Mouse (Mus musculus) liver, adult 2 months (tissue): ENCODE data around the gene Zfp607a. TPM values are rescaled to one million over a fixed set of nuclear protein-coding genes. Genes with fewer than 3 reads are reported as not detected.
A peak's percentile ranks its signal among the peaks of the same experiment; 100 is the strongest.

Experiments
- DNase-seq: peaks from one replicate; pipeline ENCODE4 v3.0.0-alpha.2; 2011; ENCODE audit warnings: low read depth, low spot score; ENCODE audit errors: extremely low read depth
- H3K27ac ChIP-seq: fragments of 200-500 bp; replicated peaks from 2 replicates; pipeline ENCODE4 v1.5.1; 2012; ENCODE audit warnings: low read depth, mild to moderate bottlenecking, control low read depth, inconsistent platforms, low read length; ENCODE audit not compliant: insufficient read depth
- H3K27me3 ChIP-seq: fragments of 200-500 bp; 2 replicates; pipeline ENCODE4 v1.6.1; 2012; ENCODE audit warnings: mild to moderate bottlenecking, moderate library complexity, low read length, inconsistent platforms; ENCODE audit not compliant: control insufficient read depth, insufficient read depth
- H3K36me3 ChIP-seq: fragments of 200-500 bp; 2 replicates; pipeline ENCODE4 v1.6.1; 2012; ENCODE audit warnings: low read length, inconsistent platforms; ENCODE audit not compliant: control insufficient read depth, insufficient read depth
- H3K4me1 ChIP-seq: fragments of 200-500 bp; 2 replicates; pipeline ENCODE4 v1.6.1; 2011; ENCODE audit warnings: low read length; ENCODE audit not compliant: control insufficient read depth, insufficient read depth
- H3K4me3 ChIP-seq: fragments of 200-500 bp; 2 replicates; pipeline ENCODE4 v1.5.1; 2011; ENCODE audit warnings: low read depth, mild to moderate bottlenecking, control low read depth, low read length, moderate library complexity; ENCODE audit not compliant: insufficient read depth
- H3K79me2 ChIP-seq: fragments of 200-500 bp; 2 replicates; pipeline ENCODE4 v1.6.1; 2012; ENCODE audit warnings: inconsistent platforms, mild to moderate bottlenecking, low read length, moderate library complexity; ENCODE audit not compliant: control insufficient read depth, insufficient read depth
- H3K9ac ChIP-seq: fragments of 200-500 bp; 2 replicates; pipeline ENCODE4 v1.6.1; 2012; ENCODE audit warnings: low read depth, mild to moderate bottlenecking, control low read depth, inconsistent platforms, low read length
- CTCF ChIP-seq: fragments of 200-500 bp; IDR thresholded peaks from 2 replicates; pipeline ENCODE4 v1.5.1; 2011; ENCODE audit warnings: low read depth, low read length, control low read depth
- POLR2A ChIP-seq: fragments of 200-500 bp; IDR thresholded peaks from 2 replicates; pipeline ENCODE4 v1.6.1; 2011; ENCODE audit warnings: low read length, control low read depth; ENCODE audit not compliant: insufficient read depth; ENCODE audit errors: extremely low read depth
- WGBS: fragments of 180-500 bp; shearing (Covaris S2); methylation state at CpG from one replicate; pipeline ENCODE4 v1.1.7; 2018; 5-methylcytosine and 5-hydroxymethylcytosine counted together
- polyA plus RNA-seq: library from polyadenylated mRNA; depleted of rRNA; stranded (reverse); fragments of >200 nt; gene quantifications from 2 replicates; pipeline ENCODE4 v1.2.3, GENCODE M21; 2012; rRNA removed
- total RNA-seq: library from RNA; depleted of rRNA; stranded (reverse); fragments of >200 nt; gene quantifications from 2 replicates; pipeline ENCODE4 v1.2.3, GENCODE M21; 2014; rRNA removed

Gene Zfp607a
- total RNA-seq (1.9 and 2.6 TPM in 2 replicates), polyA plus RNA-seq (0.30 and 0.33 TPM in 2 replicates)

DNA sequence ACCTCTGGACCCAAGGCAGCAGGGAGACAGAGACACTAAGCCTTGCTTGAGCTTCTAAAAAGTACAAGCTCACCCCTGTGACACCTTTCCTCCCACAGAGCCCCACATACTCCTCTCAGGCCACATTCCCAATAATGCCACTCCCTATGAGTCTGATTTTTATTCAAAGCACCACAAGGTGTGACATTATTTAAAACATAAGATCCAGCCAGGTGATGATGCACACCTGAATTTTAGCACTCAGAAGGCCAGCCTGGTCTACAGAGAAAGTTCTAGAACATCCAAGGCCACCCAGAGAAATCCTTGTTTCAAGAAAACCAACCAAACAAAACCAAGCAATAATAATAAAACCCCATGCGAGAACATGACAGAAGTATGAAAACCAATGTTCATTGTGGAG is at the start of gene Zfp607a:
Zfp607a (plus strand) TSS at position 301 of the 400 bp plus-strand sequence.
- Histone ChIP-seq H3K79me2 (no peaks in the 10 kb centered on the region), H3K27me3 (no peaks in the 10 kb centered on the region), H3K27ac (no peak within 1 kb of the TSS), H3K9ac (no peak within 1 kb of the TSS), H3K4me1 (peaks cover 2% of the 10 kb centered on the region), H3K36me3 (peaks cover 11% of the 10 kb centered on the region), H3K4me3 (no peak within 1 kb of the TSS)
- no peak for TF ChIP-seq CTCF
- TF ChIP-seq POLR2A = no peak
- 97% methylated on average over 1 of the region's 1 CpGs for WGBS
- no peak for DNase-seq

GRCm38 (mm10) chr7:27818526-27819110 is 38.7 kb upstream of the Zfp607a start:
- no peak for TF ChIP-seq CTCF
- TF ChIP-seq POLR2A = no peak
- H3K4me1 ChIP-seq = no peaks in the 10 kb centered on the region
- H3K9ac ChIP-seq = no peak overlapping the region
- 96% methylated on average over 7 of the region's 7 CpGs for WGBS
- H3K27ac ChIP-seq = no peak overlapping the region
- no peaks in the 10 kb centered on the region for H3K27me3 ChIP-seq
- H3K4me3 ChIP-seq = no peak overlapping the region
- peaks cover 13% of the 10 kb centered on the region for H3K36me3 ChIP-seq
- no peaks in the 10 kb centered on the region for H3K79me2 ChIP-seq
- DNase-seq = no peak

DNA sequence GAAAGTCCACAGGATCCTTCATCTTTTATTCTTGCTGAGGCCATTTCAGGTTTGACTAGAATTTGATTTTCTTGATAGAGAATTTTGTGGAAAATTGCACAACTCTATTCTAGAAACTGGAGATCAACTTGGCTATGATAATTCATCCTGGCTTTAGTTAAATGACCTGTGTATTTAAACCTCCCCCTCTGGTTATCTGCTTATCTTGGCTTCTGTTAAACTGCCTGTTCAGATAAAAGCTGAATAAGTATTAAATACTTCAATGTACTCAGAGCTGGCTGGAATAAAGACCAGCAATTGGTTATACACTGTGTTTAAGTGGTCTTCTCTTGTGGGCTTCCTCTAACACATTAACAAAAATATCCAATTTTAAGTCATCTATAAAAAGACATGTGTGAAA is 34.7 kb upstream of the Zfp607a start:
- DNase-seq = peak; percentile 24
- no peaks in the 10 kb centered on the region for H3K79me2 ChIP-seq
- TF ChIP-seq POLR2A = no peak
- TF ChIP-seq CTCF = no peak
- H3K27ac ChIP-seq = no peak overlapping the region
- no peaks in the 10 kb centered on the region for H3K4me1 ChIP-seq
- H3K9ac ChIP-seq = no peak overlapping the region
- H3K27me3 ChIP-seq = no peaks in the 10 kb centered on the region
- H3K36me3 ChIP-seq = peaks cover 11% of the 10 kb centered on the region
- no peak overlapping the region for H3K4me3 ChIP-seq

DNA sequence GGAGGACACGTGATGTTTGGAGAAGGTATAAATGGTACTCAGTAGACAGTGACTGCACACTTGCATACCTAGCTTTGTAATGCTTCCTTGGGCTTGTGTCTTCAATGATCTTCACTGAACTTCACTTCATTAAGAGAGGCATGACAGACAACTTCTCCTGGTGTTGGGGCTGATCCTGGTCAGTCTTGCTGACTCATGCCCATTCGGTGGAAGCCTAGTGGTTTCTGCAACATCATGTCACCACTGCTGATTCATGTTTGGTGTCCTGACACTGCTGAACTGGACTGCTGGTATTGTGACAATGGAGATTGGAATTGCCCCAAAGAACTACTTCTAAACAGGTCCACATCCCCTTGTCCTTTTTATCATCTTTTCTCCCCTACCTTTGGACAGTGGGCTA is 23.2 kb upstream of the Zfp607a start:
- Histone ChIP-seq H3K79me2 (no peaks in the 10 kb centered on the region), H3K36me3 (no peaks in the 10 kb centered on the region), H3K4me1 (0 out of 2 replicates have a peak, but pooled peaks cover 1% of the 10 kb centered on the region), H3K27ac (no peak overlapping the region), H3K4me3 (no peak overlapping the region), H3K9ac (no peak overlapping the region), H3K27me3 (no peaks in the 10 kb centered on the region)
- TF ChIP-seq POLR2A = no peak
- no peak for TF ChIP-seq CTCF
- 85% methylated on average over 2 of the region's 2 CpGs for WGBS
- no peak for DNase-seq

GRCm38 (mm10) chr7:27837896-27838295 is 19.4 kb upstream of the Zfp607a start:
- DNase-seq = no peak
- 39% methylated on average over 6 of the region's 6 CpGs for WGBS
- Histone ChIP-seq H3K27ac (no peak overlapping the region), H3K9ac (peak overlapping the region; percentile 73), H3K36me3 (no peaks in the 10 kb centered on the region), H3K79me2 (no peaks in the 10 kb centered on the region), H3K4me1 (0 out of 2 replicates have a peak, but pooled peaks cover 1% of the 10 kb centered on the region), H3K27me3 (no peaks in the 10 kb centered on the region), H3K4me3 (peak overlapping the region; percentile 64)
- TF ChIP-seq POLR2A (no peak), CTCF (no peak)

DNA sequence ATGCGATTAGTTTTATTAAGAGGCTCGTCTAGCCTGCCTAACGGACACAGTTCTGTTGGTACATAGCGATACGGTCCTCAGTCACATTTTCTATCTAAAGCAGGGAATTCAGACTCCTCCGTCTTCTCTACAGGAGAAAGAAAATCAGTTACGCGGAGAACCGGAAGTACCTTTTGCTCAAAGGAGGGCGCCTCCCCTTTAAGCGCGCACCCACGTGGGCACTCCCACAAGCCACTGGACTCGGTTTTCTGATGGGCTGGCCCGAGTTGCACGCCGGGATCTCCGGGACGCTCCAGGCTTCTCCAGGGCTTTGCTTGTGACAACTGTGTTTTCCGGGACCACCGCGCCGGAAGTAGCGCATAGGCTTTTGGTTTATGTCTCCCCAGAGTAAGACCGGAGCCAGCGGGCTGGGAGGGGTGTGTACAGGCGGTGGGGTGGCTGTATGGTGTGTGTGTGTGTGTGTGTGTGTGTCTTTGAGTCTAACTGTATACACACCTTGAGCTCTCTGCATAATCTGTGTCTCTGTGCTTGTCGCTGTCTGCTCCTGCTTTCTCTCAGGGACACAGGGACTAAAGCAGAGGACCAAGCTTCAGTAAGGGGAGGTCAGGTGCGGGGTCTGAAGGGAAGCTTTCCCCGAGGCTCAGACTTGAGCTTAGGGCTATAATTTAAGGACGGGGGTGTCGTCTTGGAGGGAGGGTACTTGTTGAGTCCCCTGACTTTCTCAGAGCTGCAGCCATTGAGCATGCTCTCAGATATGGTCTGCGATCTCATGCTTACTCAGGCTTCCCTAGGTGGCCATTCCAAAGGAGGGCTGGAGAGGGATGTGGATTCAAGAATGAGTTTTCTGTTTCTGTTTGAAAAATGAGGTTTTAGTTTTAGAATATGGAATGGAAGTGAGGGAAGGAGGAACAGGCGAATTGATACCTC is 18.7 kb upstream of the Zfp607a start, which contains the start of gene Zfp59:
Zfp59 (plus strand) TSS at position 285 of the 927 bp plus-strand sequence.
- H3K9ac ChIP-seq = peak within 1 kb of the TSS; percentile 73
- TF ChIP-seq POLR2A (no peak), CTCF (no peak)
- H3K79me2 ChIP-seq = no peaks in the 10 kb centered on the region
- 0 out of 2 replicates have a peak, but pooled peaks cover 1% of the 10 kb centered on the region for H3K4me1 ChIP-seq
- 3% methylated on average over 34 of the region's 34 CpGs for WGBS
- DNase-seq = peak; percentile 80
- no peaks in the 10 kb centered on the region for H3K36me3 ChIP-seq
- peak within 1 kb of the TSS; percentile 64 for H3K4me3 ChIP-seq
- H3K27ac ChIP-seq = no peak within 1 kb of the TSS
- no peaks in the 10 kb centered on the region for H3K27me3 ChIP-seq
